8 mouse cellular contexts compared by ENCODE assay signal in the genomic region with DNA sequence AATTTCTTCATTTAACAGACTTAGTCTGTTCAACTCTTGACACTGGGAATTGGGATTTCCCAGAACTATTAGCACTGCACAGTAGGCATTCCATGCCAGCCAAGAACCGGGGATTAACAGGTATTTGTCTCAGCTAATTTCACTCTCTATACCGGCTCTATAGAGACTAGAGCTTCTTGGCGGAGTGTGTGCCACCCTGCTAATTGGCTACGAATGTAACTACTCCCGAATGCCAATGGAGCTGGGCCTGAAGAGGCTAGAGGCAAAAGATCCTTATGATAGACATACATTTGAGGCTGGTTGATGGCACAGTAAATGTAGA.
DNase-seq lines count a peak whose midpoint lies in the region; ATAC-seq and TF ChIP-seq lines count a peak whose summit lies in the region.
"Had no signal": no experiment of that assay in that cellular context is flagged by ENCODE, and none has a peak within 500 bp of the region (broad histone marks: within the 10 kb centered on the region; RNA-seq: fewer than 3 reads in every experiment).

No protein-coding gene starts in this region.

- WGBS in hindbrain, embryonic 12.5 days = 56% methylated on average over 5 of the region's 5 CpGs
- 47% methylated on average over 5 of the region's 5 CpGs for WGBS in hindbrain, embryonic 11.5 days
- 42% methylated on average over 5 of the region's 5 CpGs for WGBS in embryonic facial prominence, embryonic 14.5 days
- 37% methylated on average over 5 of the region's 5 CpGs for whole genome bisulfite sequencing in forebrain, postnatal 0 days
- 40% methylated on average over 5 of the region's 5 CpGs for WGBS in midbrain, postnatal 0 days

- H3K9ac ChIP-seq in hindbrain, embryonic 12.5 days = no peak overlapping the region
- H3K9ac ChIP-seq in hindbrain, embryonic 11.5 days (ENCODE audit: low read depth, low read length) = no peak overlapping the region
- H3K9ac ChIP-seq in embryonic facial prominence, embryonic 14.5 days (ENCODE audit: low read depth, low read length) = no peak overlapping the region
- no peak overlapping the region for H3K9ac ChIP-seq in forebrain, postnatal 0 days
- H3K9ac ChIP-seq in midbrain, postnatal 0 days (replicated peaks; ENCODE audit: low read length, poor library complexity, severe bottlenecking) = no peak overlapping the region
- H3K9ac ChIP-seq: liver, embryonic 12.5 days had no signal

- no peaks in the 10 kb centered on the region for H3K27me3 ChIP-seq in hindbrain, embryonic 12.5 days
- H3K27me3 ChIP-seq in hindbrain, embryonic 11.5 days (ENCODE audit: control insufficient read depth, insufficient read depth, low read length) = no peaks in the 10 kb centered on the region
- H3K27me3 ChIP-seq in embryonic facial prominence, embryonic 14.5 days (replicated peaks; ENCODE audit: control insufficient read depth, insufficient read depth, low read length) = no peaks in the 10 kb centered on the region
- no peaks in the 10 kb centered on the region for H3K27me3 ChIP-seq in forebrain, postnatal 0 days (ENCODE audit: insufficient read depth, low read length)
- H3K27me3 ChIP-seq in midbrain, postnatal 0 days (ENCODE audit: insufficient read depth, low read length) = no peaks in the 10 kb centered on the region
- H3K27me3 ChIP-seq: liver, embryonic 12.5 days had no signal

- H3K4me1 ChIP-seq in hindbrain, embryonic 12.5 days = no peaks in the 10 kb centered on the region
- H3K4me1 ChIP-seq in hindbrain, embryonic 11.5 days (replicated peaks; ENCODE audit: control insufficient read depth, insufficient read depth, low read length) = no peaks in the 10 kb centered on the region
- H3K4me1 ChIP-seq in embryonic facial prominence, embryonic 14.5 days (ENCODE audit: control insufficient read depth, insufficient read depth, low read length) = no peaks in the 10 kb centered on the region
- H3K4me1 ChIP-seq in forebrain, postnatal 0 days (ENCODE audit: insufficient read depth) = no peaks in the 10 kb centered on the region
- H3K4me1 ChIP-seq in midbrain, postnatal 0 days (ENCODE audit: insufficient read depth, low read length) = no peaks in the 10 kb centered on the region
- H3K4me1 ChIP-seq: liver, embryonic 12.5 days had no signal

- TF ChIP-seq CTCF in forebrain, postnatal 0 days (IDR thresholded peaks at IDR 0.05; ENCODE audit: low read depth) = no peak
- no peak for TF ChIP-seq CTCF in midbrain, postnatal 0 days (IDR thresholded peaks at IDR 0.05)

- ATAC-seq in hindbrain, embryonic 12.5 days (ENCODE audit: low FRiP score) = 0 out of 2 replicates have a peak, but pooled peaks have one; percentile 16
- ATAC-seq in hindbrain, embryonic 11.5 days (ENCODE audit: low FRiP score) = no peak
- ATAC-seq in embryonic facial prominence, embryonic 14.5 days (ENCODE audit: low read depth) = no peak
- ATAC-seq in forebrain, postnatal 0 days = peak; percentile 53
- ATAC-seq in midbrain, postnatal 0 days (ENCODE audit: low FRiP score) = no peak
- ATAC-seq: liver, embryonic 12.5 days had no signal

- no peak overlapping the region for H3K4me3 ChIP-seq in hindbrain, embryonic 12.5 days
- H3K4me3 ChIP-seq in hindbrain, embryonic 11.5 days (ENCODE audit: low read depth, low read length) = no peak overlapping the region
- H3K4me3 ChIP-seq in embryonic facial prominence, embryonic 14.5 days (ENCODE audit: low read depth, low read length) = no peak overlapping the region
- H3K4me3 ChIP-seq in forebrain, postnatal 0 days (ENCODE audit: low read depth, low read length) = no peak overlapping the region
- H3K4me3 ChIP-seq in midbrain, postnatal 0 days (ENCODE audit: low read depth, low read length) = no peak overlapping the region
- H3K4me3 ChIP-seq: liver, embryonic 12.5 days had no signal

- no peak overlapping the region for H3K27ac ChIP-seq in hindbrain, embryonic 12.5 days
- no peak overlapping the region for H3K27ac ChIP-seq in hindbrain, embryonic 11.5 days (ENCODE audit: low read depth, low read length)
- H3K27ac ChIP-seq in embryonic facial prominence, embryonic 14.5 days (replicated peaks; ENCODE audit: low read depth, low read length) = no peak overlapping the region
- H3K27ac ChIP-seq in forebrain, postnatal 0 days (ENCODE audit: low read depth, low read length) = no peak overlapping the region
- no peak overlapping the region for H3K27ac ChIP-seq in midbrain, postnatal 0 days (ENCODE audit: low read depth, low read length)
- H3K27ac ChIP-seq: liver, embryonic 12.5 days had no signal

- DNase-seq in hindbrain, embryonic 11.5 days (ENCODE audit: low spot score) = no peak
- no peak for DNase-seq in embryonic facial prominence, embryonic 14.5 days (ENCODE audit: low spot score)
- peak; percentile 5 for DNase-seq in forebrain, postnatal 0 days
- DNase-seq in midbrain, postnatal 0 days (ENCODE audit: low spot score) = peak; percentile 8
- DNase-seq in right cerebral cortex, adult 18-20 months = no peak
- DNase-seq in urinary bladder, postnatal 14 days (ENCODE audit: low spot score) = no peak

- no peaks in the 10 kb centered on the region for H3K9me3 ChIP-seq in hindbrain, embryonic 12.5 days (replicated peaks)
- no peaks in the 10 kb centered on the region for H3K9me3 ChIP-seq in hindbrain, embryonic 11.5 days (ENCODE audit: control insufficient read depth, low read length)
- H3K9me3 ChIP-seq in embryonic facial prominence, embryonic 14.5 days (ENCODE audit: control insufficient read depth, low read length) = no peaks in the 10 kb centered on the region
- no peaks in the 10 kb centered on the region for H3K9me3 ChIP-seq in forebrain, postnatal 0 days (ENCODE audit: low read length)
- H3K9me3 ChIP-seq in midbrain, postnatal 0 days (ENCODE audit: low read length) = no peaks in the 10 kb centered on the region
- H3K9me3 ChIP-seq: liver, embryonic 12.5 days had no signal

- H3K4me2 ChIP-seq in hindbrain, embryonic 12.5 days (replicated peaks) = no peak overlapping the region
- no peak overlapping the region for H3K4me2 ChIP-seq in hindbrain, embryonic 11.5 days (replicated peaks; ENCODE audit: low read depth, low read length)
- H3K4me2 ChIP-seq in embryonic facial prominence, embryonic 14.5 days (ENCODE audit: low read depth, low read length) = peak overlapping the region; percentile 49
- peak overlapping the region; percentile 35 for H3K4me2 ChIP-seq in forebrain, postnatal 0 days (ENCODE audit: low read depth)
- no peak overlapping the region for H3K4me2 ChIP-seq in midbrain, postnatal 0 days (ENCODE audit: low read depth, low read length, poor library complexity, severe bottlenecking)
- H3K4me2 ChIP-seq: liver, embryonic 12.5 days had no signal

- H3K36me3 ChIP-seq in hindbrain, embryonic 12.5 days = no peaks in the 10 kb centered on the region
- H3K36me3 ChIP-seq in hindbrain, embryonic 11.5 days (ENCODE audit: control insufficient read depth, insufficient read depth, low read length) = no peaks in the 10 kb centered on the region
- no peaks in the 10 kb centered on the region for H3K36me3 ChIP-seq in embryonic facial prominence, embryonic 14.5 days (ENCODE audit: control insufficient read depth, insufficient read depth, low read length)
- H3K36me3 ChIP-seq in forebrain, postnatal 0 days (ENCODE audit: insufficient read depth) = no peaks in the 10 kb centered on the region
- no peaks in the 10 kb centered on the region for H3K36me3 ChIP-seq in midbrain, postnatal 0 days (ENCODE audit: insufficient read depth, low read length)
- H3K36me3 ChIP-seq: liver, embryonic 12.5 days had no signal

Comparison
In these comparisons a context has a peak if more than half of its experiments do, and no peak if none do; other contexts are left out.
1. ATAC-seq: peak in hindbrain, embryonic 12.5 days (single experiment) and forebrain, postnatal 0 days (single experiment); none in hindbrain, embryonic 11.5 days (single experiment), embryonic facial prominence, embryonic 14.5 days (single experiment) and midbrain, postnatal 0 days (single experiment).
2. H3K4me2 ChIP-seq: peak in embryonic facial prominence, embryonic 14.5 days (single experiment) and forebrain, postnatal 0 days (single experiment); none in hindbrain, embryonic 12.5 days (single experiment), hindbrain, embryonic 11.5 days (single experiment) and midbrain, postnatal 0 days (single experiment).
3. DNase-seq: peak in forebrain, postnatal 0 days (single experiment) and midbrain, postnatal 0 days (single experiment); none in hindbrain, embryonic 11.5 days (single experiment), embryonic facial prominence, embryonic 14.5 days (single experiment), right cerebral cortex, adult 18-20 months (single experiment) and urinary bladder, postnatal 14 days (single experiment).